Mouse (Mus musculus): Measurements from ENCODE around the gene Dixdc1. TPM values are rescaled to one million over a fixed set of nuclear protein-coding genes. Genes with fewer than 3 reads are reported as not detected.

Dixdc1 gene
- 29.8 and 33.8 TPM in 2 replicates for polyA plus RNA-seq (2021; fragmentation: Nextera tagmentation)
- long read RNA-seq, experiment 1, transcript Dixdc1-210 (3 exons, 415 nt) = major isoform, 10 of 47 reads
- long read RNA-seq, experiment 1, partial matches to known transcripts = 7 of 47 reads
- long read RNA-seq, experiment 1, other reads (novel, unspliced or antisense) = 29 of 47 reads
- long read RNA-seq, experiment 2, full-length matches to known transcripts = 16 of 166 reads
- long read RNA-seq, experiment 2, partial matches to known transcripts = 22 of 166 reads
- long read RNA-seq, experiment 2, other reads (novel, unspliced or antisense) = 128 of 166 reads

DNA sequence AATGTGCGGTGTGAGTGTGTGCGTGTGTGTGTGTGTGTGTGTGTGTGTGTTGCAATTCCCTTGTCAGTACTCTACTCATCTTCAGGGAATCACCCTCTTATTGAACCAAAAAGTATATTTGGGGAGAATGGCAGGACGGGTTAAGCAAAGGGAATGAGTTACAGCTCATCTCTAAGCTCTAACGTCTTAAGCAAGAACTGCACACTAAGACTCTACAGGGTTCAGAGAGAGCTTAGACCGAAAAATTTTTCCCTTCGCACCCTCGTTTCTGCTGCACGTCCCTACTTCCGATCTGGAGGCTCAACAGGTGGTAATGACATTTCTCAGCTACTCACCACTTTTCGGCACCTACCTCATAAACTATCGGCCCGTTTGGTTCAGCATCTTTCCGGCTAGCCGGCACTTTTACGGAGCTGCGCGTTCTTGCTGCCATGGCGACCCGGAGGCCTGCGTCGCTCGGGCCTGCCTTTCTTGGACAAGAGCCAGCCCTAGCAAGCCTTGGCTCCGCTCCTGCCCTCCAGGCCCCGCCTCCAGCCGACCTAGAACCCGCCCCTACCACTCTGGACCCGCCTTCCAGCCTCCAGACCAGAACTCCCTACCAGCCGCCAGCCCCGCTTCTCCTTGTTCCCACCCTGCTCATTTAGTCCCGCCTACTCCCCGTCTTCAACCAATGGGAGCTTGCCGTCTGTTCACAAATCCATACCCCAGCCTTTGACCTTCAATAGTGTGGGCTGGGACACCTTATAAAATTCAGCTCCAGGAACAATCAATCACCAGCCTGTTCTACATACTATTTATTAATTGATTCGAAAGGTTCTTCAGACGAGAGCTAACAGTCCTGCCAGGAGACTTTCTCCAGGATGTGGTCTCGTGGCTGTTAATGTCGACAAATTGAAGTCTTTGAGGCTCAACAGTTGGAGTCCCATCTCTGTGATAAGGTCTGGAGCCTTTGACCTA, at the start of gene Dixdc1:
Gene Dixdc1 (minus strand): TSS at position 604 of the 957 bp plus-strand sequence.

DNA sequence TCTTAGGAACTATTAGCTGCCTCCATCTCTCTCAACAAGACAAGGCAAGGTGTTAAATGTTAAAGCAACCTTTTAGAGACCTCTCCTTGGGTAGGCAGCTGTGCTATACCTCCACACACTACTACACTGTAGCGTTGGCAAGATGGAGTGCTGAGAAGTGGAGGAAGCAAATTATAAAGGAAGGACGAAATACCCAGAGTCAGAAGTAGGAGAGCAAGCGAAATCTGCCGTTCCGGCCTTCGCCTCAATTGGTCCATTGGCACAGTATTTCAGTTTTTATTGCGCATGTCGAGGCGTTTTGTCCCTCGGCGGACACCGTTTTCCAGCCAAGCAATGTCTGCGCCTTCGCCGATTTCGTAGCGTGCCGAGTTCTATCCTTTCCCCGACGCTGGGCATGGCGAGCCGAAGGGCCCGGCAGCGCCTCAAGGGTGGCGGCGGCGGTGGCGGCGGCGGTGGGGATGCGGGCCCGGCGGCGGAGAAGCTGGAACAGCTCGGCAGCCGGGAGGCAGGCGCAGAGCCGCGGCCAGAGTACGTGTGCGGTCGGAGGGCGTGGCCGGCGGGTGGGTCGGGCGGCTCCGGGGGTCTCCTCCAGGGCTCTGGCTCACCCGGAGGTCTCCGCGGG, 35.8 kb upstream of the Dixdc1 start, which contains the start of the genes Alg9 and 1110032A03Rik:
Gene Alg9 (plus strand): TSS at position 29 of the 622 bp plus-strand sequence.
Gene 1110032A03Rik (minus strand): TSS at position 530 of the 622 bp plus-strand sequence.

DNA sequence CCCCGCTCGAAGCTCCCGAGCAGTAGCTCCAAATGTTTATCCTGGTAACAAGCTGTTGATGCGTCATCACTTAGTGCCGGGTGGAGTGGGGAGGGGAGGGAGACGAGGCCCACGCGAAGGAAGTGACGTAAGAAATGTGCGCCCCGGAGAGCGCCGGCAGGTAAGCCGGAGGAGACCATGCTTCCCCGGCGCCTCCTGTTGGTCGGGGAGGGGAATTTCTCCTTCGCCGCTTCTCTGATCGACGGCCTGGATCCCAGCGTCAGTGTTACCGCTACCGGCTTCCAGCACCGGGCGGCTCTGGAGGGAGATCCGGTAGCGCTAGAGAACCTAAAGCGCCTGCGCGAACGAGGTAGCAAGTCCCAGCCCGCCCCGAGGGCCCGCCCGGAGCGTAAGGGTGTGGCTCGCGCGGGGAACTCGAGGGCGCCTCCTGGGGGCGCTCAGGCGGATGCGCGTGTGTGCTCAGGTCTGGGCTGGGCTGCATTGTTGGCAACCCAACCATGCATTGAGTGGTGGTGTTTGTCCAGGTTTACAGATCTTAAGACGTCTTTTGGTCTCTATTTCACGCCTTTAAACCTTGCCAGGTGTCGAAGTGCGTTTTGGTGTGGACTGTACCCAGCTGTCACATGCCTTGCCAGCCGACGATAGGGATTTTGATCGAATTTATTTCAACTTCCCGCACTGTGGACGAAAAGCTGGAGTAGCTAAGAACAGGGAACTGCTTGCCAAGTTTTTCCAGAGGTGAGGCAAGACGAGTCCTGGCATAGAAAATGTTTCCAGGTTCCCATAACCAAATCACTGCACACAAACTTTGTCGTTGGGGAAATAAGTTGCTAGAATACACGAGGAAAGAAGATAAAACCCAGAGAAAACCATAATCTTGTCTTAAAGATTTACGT, 29.0 kb upstream of the Dixdc1 start, which contains the start of gene Fdxacb1:
Gene Fdxacb1 (plus strand): TSS at position 130 of the 896 bp plus-strand sequence.

DNA sequence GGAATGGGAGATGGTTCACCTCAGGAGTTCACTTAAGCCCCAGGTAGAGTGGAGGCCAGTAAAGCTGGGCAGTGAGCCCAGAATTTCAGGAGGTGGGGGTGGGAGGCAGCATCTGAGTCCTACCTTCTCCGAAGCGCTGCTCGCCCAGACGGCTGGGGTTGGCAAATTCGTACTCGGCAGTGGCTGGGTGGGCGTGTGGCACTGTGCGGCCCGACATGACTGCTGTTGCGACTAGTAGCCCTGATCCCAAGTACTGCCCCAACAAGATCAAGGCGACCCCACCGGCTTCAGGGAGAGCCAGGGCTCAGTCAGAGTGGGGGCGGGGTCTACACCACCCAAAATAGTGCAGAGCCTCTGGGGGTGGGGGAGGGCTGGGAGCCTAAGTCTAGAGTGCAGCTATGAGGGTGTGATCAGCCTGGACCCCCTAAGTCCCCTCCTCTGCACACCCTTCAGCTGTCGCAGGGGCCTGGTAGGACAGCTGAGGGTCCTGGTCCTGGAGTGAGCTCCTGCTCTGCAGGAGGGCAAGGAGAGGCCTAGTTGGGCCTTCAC, 12.8 kb upstream of the Dixdc1 start, which contains the start of gene Hspb2:
Gene Hspb2 (minus strand): TSS at position 301 of the 549 bp plus-strand sequence.

DNA sequence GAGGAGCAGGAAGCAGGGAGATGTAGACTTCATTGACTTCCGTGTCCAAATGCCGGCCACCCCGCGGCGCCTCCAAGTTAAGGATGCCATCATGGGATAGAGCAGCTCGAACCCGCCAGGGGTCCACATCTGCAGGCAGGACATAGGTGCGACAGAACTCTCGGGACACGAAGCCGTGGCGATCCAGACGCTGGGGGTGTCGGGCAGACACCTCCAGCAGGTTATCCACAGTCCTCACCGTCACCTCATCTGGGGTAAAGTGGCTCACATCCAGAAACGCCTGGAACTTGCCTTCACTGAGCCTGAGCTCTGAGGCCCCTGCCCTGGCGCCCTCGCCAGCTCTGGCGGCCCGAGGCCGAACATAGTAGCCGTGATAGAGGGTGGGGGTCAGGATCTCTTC, 12.0 kb upstream of the Dixdc1 start, which contains the start of gene Cryab:
Gene Cryab (plus strand): TSS at position 3 of the 400 bp plus-strand sequence.

DNA sequence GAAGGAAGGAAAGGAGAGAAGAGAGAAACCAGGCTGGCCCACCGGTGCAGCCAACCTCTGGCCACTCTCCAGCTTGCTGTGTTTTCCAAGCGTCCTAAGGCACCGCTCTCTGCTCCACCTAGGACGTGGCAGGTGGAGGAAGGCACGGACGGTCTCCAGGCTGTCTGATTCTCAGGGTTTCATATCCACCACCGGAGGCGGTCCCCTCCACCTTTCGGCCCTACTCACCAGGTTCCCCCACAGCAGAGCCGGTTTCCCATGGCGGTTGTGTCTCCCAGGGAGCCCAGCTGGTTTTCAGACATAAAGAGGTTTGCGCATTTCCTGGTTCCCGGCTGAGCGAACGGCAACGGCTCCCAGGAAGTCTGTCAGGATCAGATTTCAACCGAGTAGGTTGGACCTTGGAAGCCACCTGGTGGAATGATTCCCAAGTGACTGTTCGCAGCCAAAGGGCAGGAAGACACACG, 6.9 kb upstream of the Dixdc1 start, which contains the start of gene 2310030G06Rik:
Gene 2310030G06Rik (minus strand): TSS at position 323 of the 464 bp plus-strand sequence.

DNA sequence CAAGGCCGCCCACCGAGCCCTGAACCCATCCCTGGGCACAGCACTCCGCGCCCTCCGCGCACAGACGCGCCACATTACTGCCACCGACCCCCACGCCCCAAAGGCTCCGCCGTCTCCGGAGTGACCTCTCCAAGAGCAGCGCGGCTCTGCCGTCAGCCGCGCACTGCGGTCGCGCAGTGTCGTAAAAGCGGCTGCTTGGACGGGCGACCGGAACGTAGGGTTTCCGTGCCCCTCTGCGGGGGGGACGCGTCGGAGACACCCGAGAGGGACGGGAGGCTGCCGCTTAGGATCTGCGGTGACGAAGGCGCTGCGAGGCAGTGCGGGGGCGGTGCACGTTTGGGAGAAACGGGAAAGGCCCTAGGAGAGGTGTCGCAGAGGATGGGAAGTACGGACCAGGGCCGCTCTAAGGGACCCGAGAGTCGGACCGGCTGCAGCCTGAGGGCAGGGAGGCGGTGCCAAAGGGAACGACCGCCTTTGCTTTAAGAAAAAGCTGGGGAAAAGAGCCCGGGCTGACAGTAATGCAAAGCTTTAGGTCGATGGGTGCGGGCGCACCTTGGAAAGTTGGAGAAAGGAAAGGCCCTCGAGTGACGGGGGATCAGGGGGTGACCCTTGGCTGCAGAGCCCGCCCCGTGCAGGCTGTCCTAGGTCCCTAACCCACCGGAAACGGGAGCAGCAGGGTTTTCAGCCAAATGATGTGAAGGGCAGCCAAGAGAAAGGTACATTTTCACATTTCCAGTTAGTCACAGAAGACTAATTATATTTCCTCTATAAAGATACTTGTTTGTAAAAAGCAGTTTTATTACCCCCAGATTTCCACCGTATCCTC, 79.7 kb downstream of the Dixdc1 start, which contains the start of gene Dlat:
Gene Dlat (minus strand): TSS at position 389 of the 826 bp plus-strand sequence.

DNA sequence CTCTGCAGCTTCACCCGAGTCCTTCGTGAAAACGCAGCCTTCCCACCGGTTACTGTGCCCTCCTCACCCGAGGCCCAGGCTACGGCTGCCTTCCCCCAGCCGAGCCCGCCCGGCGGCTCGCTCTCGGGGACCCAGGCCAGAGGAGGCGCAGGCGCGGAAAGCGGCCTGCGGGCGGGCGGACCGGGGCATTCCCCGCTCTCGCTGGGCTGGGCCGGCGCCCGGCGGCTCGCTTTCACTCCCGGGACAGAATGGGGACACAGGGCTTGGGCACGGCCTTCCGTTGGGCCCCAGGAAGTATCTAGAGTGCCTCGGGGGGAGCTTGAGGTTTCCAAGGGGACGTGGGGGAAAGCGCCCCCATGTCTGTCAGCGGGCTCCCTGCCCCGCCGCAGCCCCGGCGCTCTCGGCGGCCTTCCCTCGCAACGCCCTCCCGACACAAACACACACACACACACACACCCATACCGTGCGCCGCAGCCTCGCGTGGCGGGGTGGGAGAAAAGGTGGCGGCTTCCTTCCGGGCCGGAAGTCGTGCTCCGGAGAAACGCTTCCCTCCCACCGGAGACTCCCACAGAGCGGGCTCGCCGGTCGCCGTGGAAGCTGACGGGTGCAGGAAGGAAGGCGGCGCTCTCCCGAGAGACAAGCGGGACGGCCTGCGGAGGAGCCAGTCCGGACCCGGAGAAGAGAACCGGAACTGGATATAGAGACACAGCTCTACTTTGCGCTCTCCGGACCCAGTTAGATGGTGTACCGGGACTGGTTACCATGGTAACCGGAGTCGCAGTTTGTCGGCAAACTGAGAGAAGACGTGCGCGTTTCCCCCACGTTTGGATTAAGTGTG, 122.3 kb downstream of the Dixdc1 start, which contains the start of the genes Pih1d2 and Nkapd1:
Gene Pih1d2 (plus strand): TSS at position 556 of the 838 bp plus-strand sequence.
Gene Nkapd1 (minus strand): TSS at position 699 of the 838 bp plus-strand sequence.

Other genes starting within 250 kb of the Dixdc1 start
- 0.24 and 0.33 TPM in 2 replicates for gene Plet1, start 245.0 kb downstream of the Dixdc1 start, polyA plus RNA-seq (2021; fragmentation: Nextera tagmentation)
- 134 TPM in 2 replicates for gene Pts, start 210.8 kb downstream of the Dixdc1 start, polyA plus RNA-seq (2021; fragmentation: Nextera tagmentation)
- 58.9 and 65.7 TPM in 2 replicates for gene Il18, start 184.7 kb downstream of the Dixdc1 start, polyA plus RNA-seq (2021; fragmentation: Nextera tagmentation)
- gene Bco2, start 184.3 kb downstream of the Dixdc1 start, polyA plus RNA-seq (2021; fragmentation: Nextera tagmentation) = 3.0 and 3.7 TPM in 2 replicates
- 0.16 TPM in 1 of 2 replicates, not detected in the other for gene Tex12, start 178.2 kb downstream of the Dixdc1 start, polyA plus RNA-seq (2021; fragmentation: Nextera tagmentation)
- gene Sdhd, start 135.7 kb downstream of the Dixdc1 start, polyA plus RNA-seq (2021; fragmentation: Nextera tagmentation) = 162 and 171 TPM in 2 replicates
- gene Timm8b, start 135.6 kb downstream of the Dixdc1 start, polyA plus RNA-seq (2021; fragmentation: Nextera tagmentation) = 984 and 1,066 TPM in 2 replicates
- gene Pih1d2, start 122.2 kb downstream of the Dixdc1 start, polyA plus RNA-seq (2021; fragmentation: Nextera tagmentation) = 5.5 and 8.0 TPM in 2 replicates
- 15.6 and 17.5 TPM in 2 replicates for gene Nkapd1, start 122.1 kb downstream of the Dixdc1 start, polyA plus RNA-seq (2021; fragmentation: Nextera tagmentation)
- 35.3 and 36.1 TPM in 2 replicates for gene Dlat, start 79.7 kb downstream of the Dixdc1 start, polyA plus RNA-seq (2021; fragmentation: Nextera tagmentation)
- gene 2310030G06Rik, start 7.0 kb upstream of the Dixdc1 start, polyA plus RNA-seq (2021; fragmentation: Nextera tagmentation) = 3.4 and 3.6 TPM in 2 replicates
- gene Cryab, start 11.8 kb upstream of the Dixdc1 start, polyA plus RNA-seq (2021; fragmentation: Nextera tagmentation) = 308 and 325 TPM in 2 replicates
- 2.2 and 3.1 TPM in 2 replicates for gene Hspb2, start 12.8 kb upstream of the Dixdc1 start, polyA plus RNA-seq (2021; fragmentation: Nextera tagmentation)
- 5.2 and 6.0 TPM in 2 replicates for gene Fdxacb1, start 28.7 kb upstream of the Dixdc1 start, polyA plus RNA-seq (2021; fragmentation: Nextera tagmentation)
- 10.0 and 10.5 TPM in 2 replicates for gene Alg9, start 35.5 kb upstream of the Dixdc1 start, polyA plus RNA-seq (2021; fragmentation: Nextera tagmentation)
- 95.2 and 108 TPM in 2 replicates for gene 1110032A03Rik, start 36.0 kb upstream of the Dixdc1 start, polyA plus RNA-seq (2021; fragmentation: Nextera tagmentation)
- gene Ppp2r1b, start 105.8 kb upstream of the Dixdc1 start, polyA plus RNA-seq (2021; fragmentation: Nextera tagmentation) = 7.3 and 9.1 TPM in 2 replicates

Measured in layer of hippocampus, adult 6 months (tissue).